In genomic region chr11:102249351-102250090, GRCm38 (mm10) we compare ENCODE assay signal across 8 mouse cellular contexts. TPM values are rescaled to one million over a fixed set of nuclear protein-coding genes. Genes with fewer than 3 reads are reported as not detected.
A peak's percentile ranks its signal among the peaks of the same experiment; 100 is the strongest.
DNase-seq lines count a peak whose midpoint lies in the region; ATAC-seq and TF ChIP-seq lines count a peak whose summit lies in the region.

No protein-coding gene starts in this region.

- no peak for DNase-seq in lung, postnatal 4 days
- no peak for DNase-seq in urinary bladder, adult 18-20 months (ENCODE audit: low spot score in 2 of 2)
- no peak for DNase-seq in retina, postnatal 1 day

- no peaks in the 10 kb centered on the region for H3K27me3 ChIP-seq in lung, embryonic 15.5 days
- no peaks in the 10 kb centered on the region; the same call in 1 of the 2 replicates for H3K27me3 ChIP-seq in limb, embryonic 12.5 days
- H3K27me3 ChIP-seq in small intestine, adult 2 months (ENCODE audit: control insufficient read depth, insufficient read depth, low read length), result no peaks in the 10 kb centered on the region

- 9% methylated on average over 9 of the region's 9 CpGs for WGBS in lung, embryonic 15.5 days
- 14% methylated on average over 9 of the region's 9 CpGs for WGBS in limb, embryonic 12.5 days
- 7% methylated on average over 8 of the region's 9 CpGs for WGBS in small intestine, adult 2 months

- H3K4me2 ChIP-seq in lung, embryonic 15.5 days, result peak overlapping the region; percentile 86
- H3K4me2 ChIP-seq in limb, embryonic 12.5 days, result peak overlapping the region; percentile 89

- peak overlapping the region; percentile 70 for H3K9ac ChIP-seq in lung, embryonic 15.5 days
- peak overlapping the region; percentile 66 for H3K9ac ChIP-seq in limb, embryonic 12.5 days (replicated peaks)

- H3K36me3 ChIP-seq in lung, embryonic 15.5 days, result peaks cover 8% of the 10 kb centered on the region
- peaks cover 20% of the 10 kb centered on the region for H3K36me3 ChIP-seq in limb, embryonic 12.5 days
- H3K36me3 ChIP-seq in small intestine, adult 2 months (ENCODE audit: control insufficient read depth, insufficient read depth, low read length), result no peaks in the 10 kb centered on the region

- ATAC-seq in lung, embryonic 15.5 days (ENCODE audit: borderline replicate concordance, extremely low read depth, low FRiP score, low TSS enrichment), result no peak
- ATAC-seq in limb, embryonic 12.5 days (ENCODE audit: insufficient number of reproducible peaks, insufficient read depth, low FRiP score, low TSS enrichment, low read depth), result no peak
- ATAC-seq in granulocyte monocyte progenitor cell, adult 5-6 weeks (replicated peaks; ENCODE audit: poor library complexity, severe bottlenecking), result no peak

- H3K4me3 ChIP-seq in lung, embryonic 15.5 days, result peak overlapping the region; percentile 67
- peak overlapping the region; percentile 78 for H3K4me3 ChIP-seq in embryonic fibroblast, embryonic 13.5 days (ENCODE audit: insufficient read depth, low read length)
- peak overlapping the region; percentile 79 for H3K4me3 ChIP-seq in limb, embryonic 12.5 days (replicated peaks)
- peak overlapping the region; percentile 69 for H3K4me3 ChIP-seq in small intestine, adult 2 months (ENCODE audit: low read depth, low read length)

- TF ChIP-seq CTCF in embryonic fibroblast, embryonic 13.5 days (IDR thresholded peaks at IDR 0.05; ENCODE audit: borderline replicate concordance, insufficient read depth, low read length), result no peak
- no peak for TF ChIP-seq CTCF in small intestine, adult 2 months (IDR thresholded peaks at IDR 0.05; ENCODE audit: extremely low read depth, insufficient read length, insufficient replicate concordance, low read depth, low read length)

- H3K4me1 ChIP-seq in lung, embryonic 15.5 days, result peaks cover 29% of the 10 kb centered on the region
- peaks cover 17% of the 10 kb centered on the region for H3K4me1 ChIP-seq in embryonic fibroblast, embryonic 13.5 days (ENCODE audit: control insufficient read depth, insufficient read depth, low read length)
- peaks cover 24% of the 10 kb centered on the region for H3K4me1 ChIP-seq in limb, embryonic 12.5 days (replicated peaks)
- peaks cover 4% of the 10 kb centered on the region for H3K4me1 ChIP-seq in small intestine, adult 2 months (ENCODE audit: control insufficient read depth, insufficient read depth, insufficient read length, low read length)

- H3K27ac ChIP-seq in lung, embryonic 15.5 days, result peak overlapping the region; percentile 55; the same call in 1 of the 2 replicates
- H3K27ac ChIP-seq in embryonic fibroblast, embryonic 13.5 days (ENCODE audit: insufficient read depth, low read length), result no peak overlapping the region
- H3K27ac ChIP-seq in limb, embryonic 12.5 days, result peak overlapping the region; percentile 67
- H3K27ac ChIP-seq in small intestine, adult 2 months (ENCODE audit: insufficient read depth, low read depth, low read length), result no peak overlapping the region

- no peaks in the 10 kb centered on the region for H3K9me3 ChIP-seq in lung, embryonic 15.5 days
- no peaks in the 10 kb centered on the region for H3K9me3 ChIP-seq in limb, embryonic 12.5 days

- TF ChIP-seq POLR2A in embryonic fibroblast, embryonic 13.5 days (IDR thresholded peaks at IDR 0.05; ENCODE audit: low read depth, low read length), result no peak
- TF ChIP-seq POLR2A in small intestine, adult 2 months (IDR thresholded peaks at IDR 0.05; ENCODE audit: low read depth, low read length), result no peak

RNA-seq across cellular contexts. Expression of gene BC030867, which starts 0.8 kb away (rescaled TPM):
- 19.9 and 20.4 TPM in 2 replicates for polyA plus RNA-seq in lung, embryonic 15.5 days (2015; fragmentation: Nextera tagmentation; extraction: Ambion mirVana)
- 6.5 and 10.2 TPM in 2 replicates for polyA plus RNA-seq in embryonic fibroblast, embryonic 13.5 days (2011; ENCODE audit: insufficient read length, low read depth, missing spikeins)
- 21.7 and 23.5 TPM in 2 replicates for polyA plus RNA-seq in limb, embryonic 12.5 days (2016; fragmentation: Nextera tagmentation; extraction: Ambion mirVana)
- 2.4 and 5.2 TPM in 2 replicates for polyA plus RNA-seq in small intestine, adult 2 months (2012; rRNA removed)
- 26.7 and 28.6 TPM in 2 replicates for total RNA-seq in granulocyte monocyte progenitor cell, adult 5-6 weeks (2014; fragmentation: Nextera tagmentation)
- total RNA-seq in granulocyte monocyte progenitor cell, adult 5-6 weeks (2017), result 5.6 and 8.6 TPM in 2 replicates

RNA-seq across cellular contexts. Expression of gene Asb16, which starts 19.0 kb away (rescaled TPM):
- 0.09 and 0.10 TPM in 2 replicates for polyA plus RNA-seq in lung, embryonic 15.5 days (2015; fragmentation: Nextera tagmentation; extraction: Ambion mirVana)
- 0.37 and 0.45 TPM in 2 replicates for polyA plus RNA-seq in embryonic fibroblast, embryonic 13.5 days (2011; ENCODE audit: insufficient read length, low read depth, missing spikeins)
- 0.16 and 0.19 TPM in 2 replicates for polyA plus RNA-seq in limb, embryonic 12.5 days (2016; fragmentation: Nextera tagmentation; extraction: Ambion mirVana)
- 0.29 and 1.8 TPM in 2 replicates for polyA plus RNA-seq in small intestine, adult 2 months (2012; rRNA removed)
- total RNA-seq in granulocyte monocyte progenitor cell, adult 5-6 weeks (2014; fragmentation: Nextera tagmentation), result 1.1 and 3.4 TPM in 2 replicates
- total RNA-seq in granulocyte monocyte progenitor cell, adult 5-6 weeks (2017), result 0.17 and 0.31 TPM in 2 replicates

RNA-seq across cellular contexts. Expression of gene Hdac5, which starts 19.6 kb away (rescaled TPM):
- polyA plus RNA-seq in lung, embryonic 15.5 days (2015; fragmentation: Nextera tagmentation; extraction: Ambion mirVana), result 71.3 and 76.7 TPM in 2 replicates
- 47.8 and 54.9 TPM in 2 replicates for polyA plus RNA-seq in embryonic fibroblast, embryonic 13.5 days (2011; ENCODE audit: insufficient read length, low read depth, missing spikeins)
- 58.1 and 64.3 TPM in 2 replicates for polyA plus RNA-seq in limb, embryonic 12.5 days (2016; fragmentation: Nextera tagmentation; extraction: Ambion mirVana)
- 82.5 and 102 TPM in 2 replicates for polyA plus RNA-seq in small intestine, adult 2 months (2012; rRNA removed)
- 28.5 and 33.5 TPM in 2 replicates for total RNA-seq in granulocyte monocyte progenitor cell, adult 5-6 weeks (2014; fragmentation: Nextera tagmentation)
- 15.8 and 26.3 TPM in 2 replicates for total RNA-seq in granulocyte monocyte progenitor cell, adult 5-6 weeks (2017)

RNA-seq across cellular contexts. Expression of gene Tmub2, which starts 35.2 kb away (rescaled TPM):
- 48.7 and 51.4 TPM in 2 replicates for polyA plus RNA-seq in lung, embryonic 15.5 days (2015; fragmentation: Nextera tagmentation; extraction: Ambion mirVana)
- polyA plus RNA-seq in embryonic fibroblast, embryonic 13.5 days (2011; ENCODE audit: insufficient read length, low read depth, missing spikeins), result 37.7 and 44.6 TPM in 2 replicates
- polyA plus RNA-seq in limb, embryonic 12.5 days (2016; fragmentation: Nextera tagmentation; extraction: Ambion mirVana), result 47.4 and 48.9 TPM in 2 replicates
- 29.4 and 60.2 TPM in 2 replicates for polyA plus RNA-seq in small intestine, adult 2 months (2012; rRNA removed)
- 22.7 and 34.6 TPM in 2 replicates for total RNA-seq in granulocyte monocyte progenitor cell, adult 5-6 weeks (2014; fragmentation: Nextera tagmentation)
- 17.2 and 32.6 TPM in 2 replicates for total RNA-seq in granulocyte monocyte progenitor cell, adult 5-6 weeks (2017)

RNA-seq across cellular contexts. Expression of gene Atxn7l3, which starts 46.9 kb away (rescaled TPM):
- polyA plus RNA-seq in lung, embryonic 15.5 days (2015; fragmentation: Nextera tagmentation; extraction: Ambion mirVana), result 13.3 and 13.6 TPM in 2 replicates
- 50.7 and 55.6 TPM in 2 replicates for polyA plus RNA-seq in embryonic fibroblast, embryonic 13.5 days (2011; ENCODE audit: insufficient read length, low read depth, missing spikeins)
- polyA plus RNA-seq in limb, embryonic 12.5 days (2016; fragmentation: Nextera tagmentation; extraction: Ambion mirVana), result 22.3 and 22.9 TPM in 2 replicates
- polyA plus RNA-seq in small intestine, adult 2 months (2012; rRNA removed), result 15.1 and 30.2 TPM in 2 replicates
- total RNA-seq in granulocyte monocyte progenitor cell, adult 5-6 weeks (2014; fragmentation: Nextera tagmentation), result 20.0 and 28.7 TPM in 2 replicates
- 20.0 and 27.1 TPM in 2 replicates for total RNA-seq in granulocyte monocyte progenitor cell, adult 5-6 weeks (2017)

Comparison
In these comparisons a context has a peak if more than half of its experiments do, and no peak if none do; other contexts are left out.
1. H3K27ac ChIP-seq: peak in lung, embryonic 15.5 days (single experiment) and limb, embryonic 12.5 days (single experiment); none in embryonic fibroblast, embryonic 13.5 days (single experiment) and small intestine, adult 2 months (single experiment).
2. Peak in every context shown above with its lines, with median percentiles within 50 percentile points of each other: H3K4me3 ChIP-seq.